Mouse (Mus musculus) cerebellum, adult 9-11 months (tissue): ENCODE results near the gene Dgki.
A peak's percentile ranks its signal among the peaks of the same experiment; 100 is the strongest.

Source experiments
- DNase-seq: peaks from one replicate; pipeline ENCODE4 v3.0.0; 2022

The Dgki gene

DNA sequence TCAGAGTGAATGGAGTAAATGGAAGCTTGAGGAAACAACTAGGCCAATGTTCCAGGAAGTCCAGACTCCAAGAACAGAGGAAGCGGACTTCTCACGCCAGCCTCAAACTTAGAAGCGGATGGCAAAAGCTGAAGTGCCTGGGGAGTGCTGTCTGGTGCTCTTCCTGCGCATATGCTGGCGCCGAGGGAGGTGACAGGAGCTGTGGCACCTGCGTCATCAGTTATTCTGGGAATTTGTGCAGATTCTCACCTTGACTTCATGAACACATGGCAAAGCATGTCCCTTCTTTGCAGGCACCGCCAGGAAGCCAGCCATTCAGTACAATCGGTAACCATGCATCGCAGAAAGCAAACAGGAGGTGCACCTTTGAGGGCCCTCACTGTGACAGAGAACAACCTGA, 301.0 kb downstream of the Dgki start:
- DNase-seq: peak; percentile 82

DNA sequence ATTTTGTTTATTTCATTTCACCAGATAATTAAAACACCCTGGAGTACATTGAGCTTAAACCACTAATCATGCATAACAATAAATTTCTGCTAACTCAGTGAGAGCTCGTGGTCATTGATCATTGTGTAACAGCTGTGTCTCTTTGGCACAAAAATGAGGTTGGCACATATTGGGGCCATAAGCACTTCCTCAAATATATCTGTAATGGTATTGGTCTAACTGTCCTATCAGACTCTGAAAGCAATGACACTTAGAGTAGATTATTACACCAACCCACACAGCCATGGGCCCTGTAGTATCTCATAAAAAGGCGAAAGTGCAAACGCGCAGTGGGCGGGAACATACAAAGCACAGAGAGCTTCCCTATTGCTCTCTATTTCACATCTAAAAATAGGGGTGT, 305.7 kb downstream of the Dgki start:
- DNase-seq: no peak

DNA sequence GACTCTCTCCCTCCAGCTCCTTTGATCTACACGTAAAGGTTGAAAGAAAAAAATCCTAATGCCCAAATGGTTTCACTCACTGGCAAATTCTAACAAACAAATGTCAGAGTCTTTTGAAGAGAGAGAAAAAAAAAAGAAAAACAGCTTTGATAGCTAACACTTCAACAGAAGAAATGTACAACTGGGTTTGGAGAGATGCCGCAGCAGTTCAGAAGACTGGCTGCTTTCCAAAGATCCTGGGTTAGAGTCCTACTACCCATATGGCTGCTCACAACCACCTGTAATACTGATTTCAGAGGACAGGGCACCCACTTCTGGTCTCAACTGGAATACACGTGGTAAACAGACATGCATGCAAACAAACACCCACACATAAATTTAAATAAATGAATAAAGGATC, 309.8 kb downstream of the Dgki start:
- no peak for DNase-seq

DNA sequence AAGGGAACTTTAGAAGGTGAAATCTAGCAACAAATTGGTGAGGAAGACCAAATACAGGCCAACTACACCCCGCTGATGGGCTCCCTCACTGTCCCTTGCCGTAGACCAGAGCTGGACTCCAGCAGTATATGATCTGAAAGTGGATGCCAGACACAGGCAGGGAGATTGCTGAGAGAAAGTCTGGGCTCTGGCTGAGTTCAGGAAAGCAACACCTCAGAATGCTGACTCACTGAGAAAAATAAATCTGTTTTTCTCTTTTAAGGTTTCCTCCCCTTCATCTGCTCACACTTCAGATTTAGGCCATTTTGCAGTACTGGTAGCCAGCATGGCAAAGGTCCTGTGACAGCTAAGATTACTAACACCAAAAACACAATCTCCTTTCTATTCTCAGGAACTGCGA, 311.2 kb downstream of the Dgki start:
- DNase-seq: no peak

DNA sequence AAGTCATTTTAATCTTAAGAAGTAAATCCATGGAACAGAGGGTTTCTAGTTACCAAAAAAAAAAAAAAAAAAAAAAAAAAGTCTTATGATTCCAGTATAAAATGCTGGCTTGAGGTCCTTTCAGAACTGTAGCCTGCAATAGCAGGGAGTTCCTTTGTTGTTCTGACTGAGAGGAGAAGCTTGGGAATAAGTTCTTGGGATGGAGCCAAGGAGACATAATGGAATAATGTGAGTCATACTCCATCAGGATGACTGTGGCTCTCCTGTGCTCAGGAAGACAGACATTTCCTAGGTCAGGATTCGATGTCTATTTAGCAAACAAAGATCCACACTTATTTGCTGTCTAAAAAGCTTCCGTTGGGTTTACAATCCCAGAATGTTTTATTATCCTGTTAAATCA, 318.3 kb downstream of the Dgki start:
- peak; percentile 61 for DNase-seq

DNA sequence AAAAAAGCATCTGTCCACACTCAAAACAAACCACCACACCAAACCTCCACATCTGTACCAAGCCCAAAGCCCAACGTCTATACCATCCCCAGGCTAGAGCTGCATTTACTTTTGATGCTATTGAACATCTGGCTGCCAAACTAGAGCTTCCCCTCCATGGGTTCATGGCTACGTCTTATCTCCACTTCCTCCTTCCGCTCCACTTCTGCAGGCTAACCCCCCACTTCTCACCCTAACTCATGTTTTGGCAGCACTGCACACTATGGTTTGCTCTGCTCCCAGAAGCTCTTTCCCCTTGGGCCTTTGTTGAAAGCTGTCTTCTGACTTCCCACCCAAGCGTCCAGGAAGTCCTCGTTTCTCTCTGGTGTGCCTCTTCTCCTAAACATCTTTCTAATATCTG, 319.5 kb downstream of the Dgki start:
- no peak for DNase-seq

DNA sequence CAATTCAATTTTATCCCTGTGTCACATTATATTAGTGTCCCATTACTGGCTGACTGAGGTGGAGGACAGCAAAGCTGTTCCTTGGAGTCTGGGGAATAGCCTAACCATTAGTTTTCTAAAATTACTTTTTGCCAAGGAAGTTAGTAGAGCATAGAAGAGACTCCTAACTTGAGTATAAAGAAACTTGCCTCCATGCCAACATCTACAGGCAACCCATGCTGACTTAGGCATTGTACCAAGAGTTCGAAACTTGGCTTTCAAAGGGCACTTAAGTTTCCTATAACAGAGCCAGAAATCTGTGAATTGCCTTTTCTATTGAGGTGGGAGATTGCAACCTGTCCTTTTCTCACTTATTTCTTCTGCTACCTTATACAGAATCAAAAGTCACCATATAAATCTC, 321.8 kb downstream of the Dgki start:
- DNase-seq: no peak

DNA sequence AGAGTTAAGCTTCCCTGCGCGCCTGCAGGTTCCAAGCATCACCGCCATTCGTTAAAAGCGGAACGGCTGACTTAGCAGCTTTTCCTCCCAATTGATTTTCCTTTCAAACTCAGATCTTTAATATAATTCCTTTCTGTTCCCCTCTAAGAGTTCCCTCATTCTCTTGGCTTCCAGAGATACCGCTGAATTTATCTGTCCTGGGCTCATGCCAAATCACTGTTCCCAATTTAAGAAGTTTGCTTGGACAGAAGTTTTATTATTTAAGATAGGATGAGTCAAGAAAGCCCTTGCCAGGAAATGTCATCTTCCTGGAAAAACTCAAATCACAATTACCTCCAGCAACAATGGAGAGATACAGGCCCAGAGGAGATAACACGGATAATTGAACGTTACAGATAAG, 326.9 kb downstream of the Dgki start:
- DNase-seq: no peak

DNA sequence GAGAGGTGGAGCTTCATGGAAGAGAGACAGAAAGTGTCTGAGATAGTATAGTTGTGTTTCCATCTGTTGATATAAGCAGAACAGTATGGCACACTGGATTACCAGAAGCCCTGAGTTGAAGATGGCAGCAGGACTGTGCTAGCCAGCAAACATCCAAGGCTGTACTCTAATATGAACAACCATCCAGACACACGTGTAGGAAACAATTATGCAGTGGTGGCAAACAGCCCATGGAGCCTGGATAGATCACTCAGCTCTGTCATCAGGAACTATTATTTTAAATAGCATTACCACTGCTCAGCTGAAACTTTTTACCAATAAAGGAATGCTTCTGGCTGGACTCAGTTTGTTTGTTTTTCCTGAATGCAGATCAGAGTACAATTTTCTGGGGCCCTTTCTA, 327.5 kb downstream of the Dgki start:
- no peak for DNase-seq

DNA sequence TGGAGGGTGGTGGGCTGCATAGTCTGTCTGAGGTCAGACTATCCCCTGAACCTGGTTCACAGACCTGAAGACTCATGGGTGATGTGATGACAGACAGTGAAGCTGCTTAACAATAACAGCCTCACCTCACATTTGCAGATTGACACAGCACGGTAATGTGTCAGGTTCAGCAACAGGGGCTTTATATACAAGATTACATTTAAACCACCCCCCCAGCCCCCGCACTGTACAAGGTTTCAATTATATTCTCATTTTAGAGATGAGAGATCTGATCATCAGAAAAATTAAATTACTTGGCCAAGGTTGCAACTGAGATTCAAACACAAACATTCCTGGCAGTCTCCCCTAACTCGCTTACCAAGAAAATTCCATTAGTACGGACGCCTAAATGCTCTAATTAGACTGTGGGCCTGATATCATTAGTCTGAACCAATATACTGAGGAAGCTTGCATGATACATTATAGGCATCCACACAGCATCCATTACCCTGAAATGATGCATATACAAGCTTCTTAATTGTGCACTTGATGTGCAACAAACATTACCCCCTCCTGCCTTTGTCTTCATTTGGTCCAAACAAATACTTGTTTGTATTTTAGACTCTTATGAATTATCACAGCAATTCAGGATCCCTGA, 330.6 kb downstream of the Dgki start:
- no peak for DNase-seq

DNA sequence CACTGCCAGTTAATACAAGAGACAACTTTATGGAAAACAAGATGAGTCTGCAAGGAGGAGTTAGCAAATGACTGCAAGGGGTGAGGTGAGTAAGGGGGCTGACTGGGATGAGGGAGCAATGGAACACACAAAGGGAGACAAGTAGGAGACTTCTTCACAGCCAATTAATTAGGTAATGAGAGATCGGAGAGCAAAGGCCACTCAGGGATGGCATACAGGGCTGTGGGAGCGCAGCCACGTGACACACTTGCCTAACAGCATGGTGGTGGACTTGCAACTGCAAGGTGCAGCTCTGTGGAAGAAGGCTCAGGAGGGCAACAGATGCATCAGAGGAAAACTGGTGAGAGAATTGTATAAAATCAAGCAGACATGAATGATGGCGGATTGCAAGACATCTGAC, 339.3 kb downstream of the Dgki start:
- no peak for DNase-seq

DNA sequence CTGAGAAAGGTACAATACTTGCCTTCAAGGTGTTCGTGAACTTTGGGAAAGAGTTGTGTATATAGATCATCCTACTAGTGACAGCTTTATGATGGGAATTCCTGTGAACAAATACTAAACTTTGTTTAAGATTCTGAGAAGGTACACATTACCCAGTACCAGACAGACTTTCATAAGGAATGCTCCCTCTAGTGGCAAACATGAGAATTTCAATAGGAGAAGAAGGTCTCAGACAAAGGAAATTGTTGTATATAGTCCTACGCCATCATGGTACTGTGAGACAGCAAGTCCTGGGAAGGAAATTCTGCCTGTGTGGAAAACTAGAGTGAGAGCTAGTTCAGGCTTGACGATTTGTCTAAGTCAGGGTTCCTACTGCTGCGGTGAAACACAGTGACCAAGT, 344.7 kb downstream of the Dgki start:
- DNase-seq: no peak

DNA sequence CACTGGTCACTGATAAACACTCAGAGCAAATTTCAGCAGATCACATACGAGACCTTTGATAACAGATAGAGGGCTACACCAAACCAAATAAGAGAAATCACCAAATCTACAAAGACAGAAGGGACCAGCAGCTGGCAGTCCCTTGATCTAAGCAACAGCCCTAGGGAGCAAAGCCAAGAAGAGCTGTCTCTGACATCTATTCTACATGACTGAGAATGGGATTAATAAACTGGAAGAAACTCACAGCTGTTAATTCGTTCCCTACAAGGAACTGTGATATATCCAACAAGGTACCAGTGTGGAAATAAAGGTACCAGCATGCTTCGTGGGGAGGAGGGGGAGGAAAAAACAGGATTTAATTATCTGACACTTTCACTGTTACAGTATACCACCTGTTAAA, 349.3 kb downstream of the Dgki start:
- no peak for DNase-seq

DNA sequence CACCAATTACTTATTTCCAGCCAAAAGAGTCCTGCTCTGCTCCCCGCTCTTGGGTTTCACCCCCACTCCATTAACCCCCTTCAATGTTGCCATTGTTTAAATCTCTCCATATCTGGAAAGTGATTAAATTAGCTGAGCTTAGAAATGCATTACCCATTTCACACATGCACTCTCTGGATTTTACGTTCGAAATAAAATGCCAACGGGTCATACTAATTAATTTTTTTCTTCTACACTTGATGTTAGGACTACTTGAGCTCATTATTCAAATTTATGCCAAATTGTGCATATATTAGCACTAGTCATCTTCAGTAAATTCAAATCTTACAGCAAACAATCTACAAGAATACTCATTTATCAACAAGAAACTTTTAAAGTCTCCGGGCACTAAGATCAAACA, 352.1 kb downstream of the Dgki start:
- DNase-seq: no peak

DNA sequence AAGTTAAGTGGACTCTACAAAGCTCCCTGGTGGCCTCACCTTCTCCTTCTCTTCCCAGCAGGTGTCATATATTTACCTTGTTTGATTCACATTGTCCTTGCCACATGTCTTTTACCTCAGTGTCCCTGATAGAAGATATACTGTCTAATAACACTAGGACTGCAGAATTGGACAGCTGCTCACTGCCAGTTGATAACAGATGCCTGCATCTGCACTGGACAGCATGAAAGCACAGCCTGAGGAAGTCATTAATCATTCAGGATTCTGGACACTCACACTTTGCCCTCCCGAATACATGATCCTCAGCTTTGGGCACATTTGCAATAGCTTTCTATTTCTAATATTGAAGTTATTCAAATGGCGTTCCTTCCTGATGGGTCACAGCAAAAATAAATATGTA, 362.5 kb downstream of the Dgki start:
- no peak for DNase-seq

DNA sequence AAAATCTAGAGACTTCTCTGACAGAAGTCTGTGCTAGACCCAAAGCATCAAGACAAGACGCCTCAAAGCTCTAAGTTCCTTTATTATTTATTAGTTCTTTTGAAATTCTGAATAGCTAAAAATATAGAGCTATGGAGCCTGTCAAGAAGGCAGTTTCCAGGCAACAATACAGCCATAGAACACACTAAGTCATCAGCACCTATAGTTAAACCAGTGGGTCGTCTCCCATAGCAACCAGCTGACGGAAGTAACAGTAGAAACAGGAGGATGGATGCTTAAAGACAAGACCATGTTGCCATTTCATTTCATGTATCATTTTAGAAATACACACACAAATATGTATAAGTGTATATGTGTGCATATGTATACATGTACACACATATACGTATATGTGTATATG, 363.2 kb downstream of the Dgki start:
- DNase-seq: no peak

DNA sequence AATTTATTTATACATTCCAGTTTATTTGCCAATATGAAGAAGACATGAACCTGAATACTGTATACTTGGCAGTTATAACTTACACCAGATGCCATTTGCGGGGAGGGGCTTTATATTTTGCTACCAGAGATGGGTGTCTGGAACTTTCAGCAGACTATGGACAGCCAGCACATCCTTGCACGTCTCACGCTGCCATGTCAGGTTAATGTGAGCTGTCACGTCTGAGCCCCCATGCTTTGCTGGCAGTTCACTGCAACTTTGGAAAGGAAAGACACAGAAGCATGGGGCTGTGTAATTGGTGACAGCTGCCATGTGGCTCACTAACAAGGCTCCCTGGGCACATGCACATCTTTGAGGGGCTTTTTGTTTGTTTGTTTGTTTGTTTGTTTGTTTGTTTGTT, 368.5 kb downstream of the Dgki start:
- no peak for DNase-seq

DNA sequence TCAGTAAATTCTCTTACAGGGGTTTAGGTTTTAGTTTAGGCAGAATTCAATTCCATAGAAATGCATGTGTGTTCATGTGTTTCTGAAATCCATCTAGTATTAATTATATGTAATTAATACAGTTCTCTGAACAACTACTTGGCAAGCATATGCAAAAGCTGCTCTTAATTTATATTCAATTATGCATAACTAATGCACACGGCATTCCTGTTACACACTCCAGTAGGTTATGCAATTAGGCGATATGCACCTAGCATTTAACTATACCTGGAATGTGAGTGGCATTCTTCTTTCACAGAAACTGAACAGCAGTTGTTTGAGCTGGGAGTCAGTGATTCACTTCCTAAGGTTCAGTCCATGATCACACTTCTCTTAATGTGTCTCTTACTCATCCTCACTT, 370.2 kb downstream of the Dgki start:
- DNase-seq: no peak

DNA sequence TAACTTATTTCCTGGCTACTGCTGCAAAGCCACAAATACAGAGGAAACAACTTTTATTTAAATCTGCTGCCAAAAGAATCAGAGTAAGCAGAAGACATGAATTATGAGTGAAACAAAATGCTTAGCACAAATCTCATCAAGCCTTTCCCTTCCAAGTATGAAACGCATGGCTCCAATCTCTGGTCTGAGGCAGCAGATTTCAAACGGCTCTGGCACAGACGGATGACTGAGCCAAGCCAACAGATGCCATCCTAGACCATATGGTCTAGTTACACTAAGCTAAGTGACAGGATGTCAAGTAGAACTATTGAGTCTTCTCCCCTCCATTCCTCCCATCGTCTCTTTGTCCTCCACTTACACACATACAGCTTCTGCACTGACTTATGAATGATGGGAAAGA, 373.5 kb downstream of the Dgki start:
- peak; percentile 61 for DNase-seq

DNA sequence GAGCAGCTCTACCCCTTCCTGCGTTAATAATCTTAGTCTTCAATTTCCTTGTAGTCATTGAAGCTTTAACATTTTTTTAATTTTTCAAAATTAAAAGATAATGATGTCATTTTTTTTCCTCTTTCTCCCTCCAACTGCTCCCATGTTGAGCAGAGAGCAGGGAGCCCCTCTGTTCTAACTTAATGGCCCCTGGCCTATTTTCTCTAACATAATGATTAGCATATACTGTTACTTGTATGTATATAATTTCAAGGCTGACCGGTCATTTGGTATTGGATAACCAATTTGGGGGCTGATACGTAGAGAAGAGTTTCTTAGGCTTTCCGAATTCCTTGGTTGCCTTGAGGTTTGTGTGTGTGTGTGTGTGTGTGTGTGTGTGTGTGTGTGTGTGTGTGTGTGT, 378.0 kb downstream of the Dgki start:
- DNase-seq: no peak

DNA sequence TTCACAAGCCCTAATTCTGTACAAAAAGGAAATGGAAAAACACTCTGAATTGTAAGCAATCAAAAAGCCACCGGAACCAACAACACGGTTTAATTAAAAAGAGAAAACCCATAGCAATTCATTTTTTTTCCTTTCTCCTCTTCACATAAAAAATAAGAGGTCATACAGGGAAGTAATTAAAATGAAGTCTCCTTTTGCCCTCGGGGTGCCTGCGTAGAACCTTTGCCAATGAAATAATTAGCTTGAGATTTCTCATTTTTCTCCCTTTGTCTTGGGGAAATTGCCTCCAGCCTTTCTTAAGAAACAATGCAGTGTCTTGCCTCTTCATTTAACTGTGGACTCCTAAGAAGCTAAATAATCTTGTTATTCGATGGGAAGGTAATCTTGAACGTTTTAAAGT, 388.4 kb downstream of the Dgki start:
- no peak for DNase-seq

DNA sequence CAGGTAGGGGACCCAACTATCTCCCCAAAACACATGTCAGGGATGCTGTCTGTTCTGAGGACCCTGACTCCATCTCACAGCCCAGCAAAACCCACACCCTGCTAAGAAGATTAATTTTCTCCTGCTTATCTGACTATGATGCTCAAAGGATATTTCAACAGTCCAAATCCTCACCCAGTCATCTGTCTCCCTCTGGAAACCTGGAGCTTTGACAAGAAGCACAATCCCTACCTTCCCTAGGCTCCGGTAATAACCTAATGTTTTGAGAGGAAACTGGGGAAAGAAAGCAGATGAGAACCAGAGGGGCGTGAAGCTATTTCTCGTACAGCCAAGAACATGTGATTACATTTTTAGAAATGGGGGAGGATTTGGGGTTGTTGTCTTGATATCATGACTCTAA, 392.8 kb downstream of the Dgki start:
- DNase-seq: no peak

DNA sequence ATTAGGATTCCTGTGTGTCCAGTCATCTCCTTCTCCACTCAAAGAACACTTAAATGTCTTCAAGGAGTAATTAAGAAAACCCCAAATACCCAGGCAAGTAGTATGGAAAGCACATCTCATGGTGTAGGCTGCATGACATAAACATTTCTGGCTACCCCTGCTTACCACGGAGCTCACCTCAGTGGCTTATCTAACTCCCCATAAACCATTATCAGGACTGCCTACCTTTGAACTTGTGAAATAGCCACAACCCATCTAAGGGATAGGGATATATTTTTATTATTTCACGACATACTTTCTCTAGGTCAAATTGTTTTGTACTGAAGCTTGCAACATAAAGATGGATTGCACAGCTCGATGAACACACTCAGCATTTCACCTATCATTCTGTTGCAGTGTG, 394.0 kb downstream of the Dgki start:
- no peak for DNase-seq

DNA sequence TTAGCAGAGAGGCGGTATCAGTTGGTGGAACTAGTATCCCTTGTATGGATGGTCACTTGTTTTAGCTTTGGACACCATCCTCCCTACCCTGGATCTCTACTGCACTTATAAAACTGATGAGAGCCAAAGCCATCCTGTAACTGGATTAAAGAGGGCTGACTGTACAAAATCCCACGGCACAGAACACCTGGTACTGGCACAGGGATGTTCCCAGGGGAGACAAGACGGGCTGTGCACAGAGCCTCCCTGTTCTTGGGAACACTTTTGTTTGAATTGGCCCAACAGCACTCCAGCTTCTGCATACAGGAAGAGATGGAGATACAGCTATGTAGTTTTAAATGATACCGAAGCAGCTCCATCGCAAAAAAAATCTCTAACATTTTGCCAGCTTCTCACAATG, 395.1 kb downstream of the Dgki start:
- no peak for DNase-seq

DNA sequence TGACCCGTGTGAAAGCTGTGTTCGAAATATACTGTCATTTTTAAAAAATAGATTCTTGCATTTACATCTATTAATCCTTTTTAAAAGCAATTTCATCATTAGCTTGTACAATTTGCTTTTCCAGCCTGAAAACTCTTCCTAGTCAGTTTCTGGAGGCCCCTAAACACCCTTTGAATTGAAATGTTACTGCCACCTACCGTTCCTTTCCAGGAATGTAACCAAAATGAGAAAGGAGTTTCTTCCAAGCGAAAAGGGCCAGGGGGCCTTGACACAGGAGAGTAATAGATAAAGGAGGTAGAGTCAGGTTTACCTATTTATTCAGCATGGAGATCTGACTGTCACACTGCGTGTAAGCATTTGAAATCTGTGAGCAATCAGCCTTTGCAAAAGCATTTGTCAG, 396.2 kb downstream of the Dgki start:
- no peak for DNase-seq
